Mouse (Mus musculus) limb, embryonic 12.5 days (tissue): ENCODE measurements around the gene Rprm. TPM values are rescaled to one million over a fixed set of nuclear protein-coding genes. Genes with fewer than 3 reads are reported as not detected.

ENCODE experiments used
- ATAC-seq: fragments of 200-750 bp; cut with Nextera tagmentation; 2 replicates; pipeline ENCODE4 v1.8.0; 2017; ENCODE audit warnings: low read depth, moderate TSS enrichment; ENCODE audit not compliant: insufficient number of reproducible peaks, insufficient read depth, low FRiP score, low TSS enrichment
- H3K27ac ChIP-seq: fragments of 300-500 bp; sonication (generic); 2 replicates; pipeline ENCODE4 v1.5.1; 2016; ENCODE audit warnings: mild to moderate bottlenecking, moderate library complexity
- H3K27me3 ChIP-seq: fragments of 300-500 bp; sonication (generic); 2 replicates; pipeline ENCODE4 v1.6.1; 2016; ENCODE audit warnings: mild to moderate bottlenecking, moderate library complexity
- H3K36me3 ChIP-seq: fragments of 300-500 bp; sonication (generic); 2 replicates; pipeline ENCODE4 v1.6.1; 2016; ENCODE audit warnings: mild to moderate bottlenecking, moderate library complexity
- H3K4me1 ChIP-seq: fragments of 300-500 bp; sonication (generic); replicated peaks from 2 replicates; pipeline ENCODE4 v1.6.1; 2016
- H3K4me2 ChIP-seq: fragments of 300-500 bp; sonication (generic); 2 replicates; pipeline ENCODE4 v1.6.1; 2016; ENCODE audit warnings: mild to moderate bottlenecking, moderate library complexity
- H3K4me3 ChIP-seq: fragments of 300-500 bp; sonication (generic); replicated peaks from 2 replicates; pipeline ENCODE4 v1.5.1; 2016; ENCODE audit warnings: mild to moderate bottlenecking
- H3K9ac ChIP-seq: fragments of 300-500 bp; sonication (generic); replicated peaks from 2 replicates; pipeline ENCODE4 v1.6.1; 2016; ENCODE audit warnings: mild to moderate bottlenecking, moderate library complexity
- H3K9me3 ChIP-seq: fragments of 300-500 bp; sonication (generic); 2 replicates; pipeline ENCODE4 v1.6.1; 2016; ENCODE audit warnings: mild to moderate bottlenecking, moderate library complexity
- WGBS: fragments of 180-500 bp; shearing (Covaris S2); methylation state at CpG from one replicate; pipeline ENCODE4 v1.1.7; 2016; 5-methylcytosine and 5-hydroxymethylcytosine counted together
- polyA plus RNA-seq: library from polyadenylated mRNA; unstranded; fragments of >200 nt; fragmentation: Nextera tagmentation; extraction: Ambion mirVana; gene quantifications from 2 replicates; pipeline ENCODE4 v1.2.1, GENCODE M21; 2016

Gene Rprm
- 50.7 and 62.8 TPM in 2 replicates for polyA plus RNA-seq

DNA sequence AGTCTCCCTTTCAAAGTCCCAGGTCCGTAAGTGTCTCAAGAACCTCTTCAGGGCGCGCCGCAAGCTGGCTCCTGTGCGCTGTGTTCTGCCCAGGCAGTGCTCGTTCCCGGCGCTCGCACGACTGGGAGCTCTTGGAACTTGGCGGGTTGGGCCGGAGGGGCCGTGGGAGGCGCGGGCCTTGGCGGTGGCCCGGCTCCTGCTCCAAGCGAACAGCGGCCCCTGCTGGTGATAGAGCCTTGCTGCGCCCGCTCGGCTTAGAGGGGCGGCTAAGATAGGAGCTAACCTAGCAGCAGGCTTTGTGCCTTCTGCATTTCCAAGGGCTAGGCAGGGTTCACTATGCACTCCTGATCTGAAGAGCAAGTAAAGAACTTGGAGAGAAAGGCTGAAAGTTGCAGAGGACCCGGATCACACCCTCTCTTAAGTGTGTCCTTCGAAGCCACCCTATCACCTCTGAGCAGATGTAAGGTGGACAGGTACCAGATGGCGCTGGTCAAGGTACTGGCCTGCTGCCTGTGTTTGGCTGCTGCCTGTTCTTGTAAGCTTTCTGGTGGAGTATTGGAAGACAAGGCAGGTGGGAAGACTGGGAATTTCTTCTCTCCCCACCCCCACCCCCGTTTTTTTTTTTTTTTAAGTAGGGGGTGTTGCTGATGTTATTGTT is at the start of gene Rprm:
Gene Rprm (minus strand): TSS at position 123 of the 658 bp plus-strand sequence.
- H3K36me3 ChIP-seq = no peaks in the 10 kb centered on the region
- H3K27me3 ChIP-seq = peaks cover 31% of the 10 kb centered on the region
- H3K4me1 ChIP-seq = peaks cover 18% of the 10 kb centered on the region
- peak; percentile 89 for ATAC-seq
- WGBS = 5% methylated on average over 27 of the region's 27 CpGs
- H3K9me3 ChIP-seq = no peaks in the 10 kb centered on the region
- H3K9ac ChIP-seq = peak within 1 kb of the TSS; percentile 47; the same call in 1 of the 2 replicates
- H3K27ac ChIP-seq = peak within 1 kb of the TSS; percentile 45
- H3K4me2 ChIP-seq = peak within 1 kb of the TSS; percentile 85
- H3K4me3 ChIP-seq = peak within 1 kb of the TSS; percentile 50

DNA sequence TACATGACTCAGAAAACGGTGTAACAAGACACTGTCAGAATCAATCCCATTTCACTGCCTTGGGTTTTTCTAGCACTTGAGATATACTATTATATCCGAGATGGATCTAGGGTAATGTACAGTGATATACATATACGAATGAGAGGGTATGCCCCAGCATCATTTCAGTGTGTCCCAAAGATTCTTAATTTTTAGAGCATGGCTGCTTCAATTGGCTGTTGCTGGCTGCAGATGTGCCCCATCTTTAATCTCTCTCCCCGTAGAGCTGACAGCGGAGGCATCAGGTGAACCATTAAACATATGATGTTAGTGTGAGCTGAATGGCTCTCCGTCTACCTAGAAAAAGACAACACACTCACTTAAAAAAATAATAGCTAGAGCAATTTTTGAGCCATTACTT is 34.0 kb upstream of the Rprm start:
- ATAC-seq = no peak
- Histone ChIP-seq H3K4me3 (no peak overlapping the region), H3K4me1 (no peaks in the 10 kb centered on the region), H3K4me2 (no peak overlapping the region), H3K36me3 (no peaks in the 10 kb centered on the region), H3K27ac (no peak overlapping the region), H3K9me3 (no peaks in the 10 kb centered on the region), H3K9ac (no peak overlapping the region), H3K27me3 (no peaks in the 10 kb centered on the region)
- 79% methylated on average over 6 of the region's 6 CpGs for WGBS

- Histone ChIP-seq H3K4me2 (no peak overlapping the region), H3K27me3 (no peaks in the 10 kb centered on the region), H3K27ac (no peak overlapping the region), H3K4me3 (no peak overlapping the region), H3K4me1 (no peaks in the 10 kb centered on the region), H3K9ac (no peak overlapping the region), H3K9me3 (no peaks in the 10 kb centered on the region), H3K36me3 (no peaks in the 10 kb centered on the region)
- no peak for ATAC-seq
- 27% methylated on average over 3 of the region's 3 CpGs for WGBS
These were observed 33.5 kb upstream of the Rprm start for GRCm38 (mm10) chr2:54118881-54119280.

DNA sequence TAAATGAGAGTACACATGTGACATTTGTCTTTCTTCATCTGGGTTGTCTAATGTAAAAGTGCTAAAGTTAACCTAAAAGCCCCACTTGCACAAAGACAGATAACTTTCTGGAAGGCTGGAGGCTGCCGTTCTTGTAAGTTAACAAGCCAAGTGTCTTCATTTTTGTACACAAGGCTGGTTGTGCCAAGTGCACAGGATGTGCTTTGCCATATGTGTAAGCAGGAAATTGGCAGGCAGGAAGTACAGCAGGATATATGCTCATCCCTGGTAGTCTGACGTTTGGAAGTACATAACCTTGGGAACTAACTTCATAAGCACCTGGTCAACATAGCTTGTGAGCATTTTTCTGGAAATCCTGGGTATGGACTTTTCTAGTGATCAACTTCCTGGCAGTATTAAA is 25.9 kb upstream of the Rprm start:
- no peaks in the 10 kb centered on the region for H3K27me3 ChIP-seq

DNA sequence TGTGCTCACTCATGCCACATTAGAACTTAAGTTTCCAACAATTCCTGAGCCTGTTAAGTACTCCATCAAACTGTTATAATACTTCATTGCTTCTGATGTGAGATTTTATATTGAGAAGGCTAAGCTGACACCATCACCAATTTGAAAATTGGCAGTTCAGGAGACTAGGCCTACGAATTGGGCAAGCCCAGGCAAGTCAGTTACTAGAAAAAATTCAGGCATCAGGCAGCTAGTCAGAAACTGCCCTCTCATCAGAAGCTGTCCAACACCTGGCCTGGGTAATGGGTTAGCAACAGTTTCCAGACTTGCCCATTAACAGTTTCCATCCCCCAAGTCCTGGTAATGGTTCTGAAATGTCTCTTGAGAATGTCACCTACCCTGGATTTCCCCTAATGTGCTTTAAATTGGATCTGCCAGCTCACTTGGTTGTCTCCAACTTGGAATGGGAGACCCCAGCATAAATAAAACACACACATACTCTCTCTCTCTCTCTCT is 20.9 kb upstream of the Rprm start:
- no peak overlapping the region for H3K4me2 ChIP-seq
- H3K4me3 ChIP-seq = no peak overlapping the region
- H3K9me3 ChIP-seq = no peaks in the 10 kb centered on the region
- H3K27me3 ChIP-seq = no peaks in the 10 kb centered on the region
- H3K4me1 ChIP-seq = no peaks in the 10 kb centered on the region
- WGBS = 54% methylated on average over 1 of the region's 1 CpGs
- no peaks in the 10 kb centered on the region for H3K36me3 ChIP-seq
- ATAC-seq = no peak
- no peak overlapping the region for H3K9ac ChIP-seq
- H3K27ac ChIP-seq = no peak overlapping the region

More for the DNA sequence above, 25.9 kb upstream of the Rprm start:
- no peak overlapping the region for H3K4me2 ChIP-seq
- no peaks in the 10 kb centered on the region for H3K36me3 ChIP-seq
- WGBS = 78% methylated on average over 2 of the region's 2 CpGs
- H3K4me1 ChIP-seq = no peaks in the 10 kb centered on the region
- no peak overlapping the region for H3K27ac ChIP-seq
- H3K9me3 ChIP-seq = no peaks in the 10 kb centered on the region
- no peak for ATAC-seq
- H3K4me3 ChIP-seq = no peak overlapping the region
- no peak overlapping the region for H3K9ac ChIP-seq

DNA sequence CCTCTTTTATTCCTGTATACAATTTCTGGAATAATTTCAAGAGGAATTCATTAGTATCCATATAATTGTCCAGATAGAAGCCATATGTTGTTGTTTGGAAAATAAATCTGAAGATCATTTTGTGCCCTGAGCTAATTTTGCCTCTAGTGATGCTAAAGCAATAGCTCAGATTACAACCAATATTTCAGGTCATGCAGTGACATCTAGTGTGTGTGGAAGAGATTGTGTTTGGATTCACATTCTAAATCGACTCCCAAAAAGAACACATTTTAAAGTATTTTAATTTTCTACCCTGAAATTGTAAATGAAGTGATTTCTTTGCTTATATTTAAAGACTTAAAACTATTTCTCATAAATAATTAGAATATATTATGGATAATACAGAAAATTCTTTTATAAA is 14.6 kb upstream of the Rprm start:
- no peak overlapping the region for H3K4me3 ChIP-seq
- no peaks in the 10 kb centered on the region for H3K27me3 ChIP-seq
- H3K4me2 ChIP-seq = no peak overlapping the region
- H3K9me3 ChIP-seq = no peaks in the 10 kb centered on the region
- ATAC-seq = no peak
- WGBS = 81% methylated on average over 1 of the region's 1 CpGs
- H3K4me1 ChIP-seq = no peaks in the 10 kb centered on the region
- no peaks in the 10 kb centered on the region for H3K36me3 ChIP-seq
- no peak overlapping the region for H3K27ac ChIP-seq
- H3K9ac ChIP-seq = no peak overlapping the region

GRCm38 (mm10) chr2:54092616-54093015 is 7.3 kb upstream of the Rprm start:
- H3K27me3 ChIP-seq = peaks cover under 1% of the 10 kb centered on the region; the same call in 1 of the 2 replicates
- H3K9me3 ChIP-seq = no peaks in the 10 kb centered on the region
- ATAC-seq = no peak
- H3K4me3 ChIP-seq = no peak overlapping the region
- H3K4me1 ChIP-seq = no peaks in the 10 kb centered on the region
- H3K27ac ChIP-seq = no peak overlapping the region
- H3K9ac ChIP-seq = no peak overlapping the region
- WGBS = 84% methylated on average over 3 of the region's 3 CpGs
- no peak overlapping the region for H3K4me2 ChIP-seq
- H3K36me3 ChIP-seq = no peaks in the 10 kb centered on the region

DNA sequence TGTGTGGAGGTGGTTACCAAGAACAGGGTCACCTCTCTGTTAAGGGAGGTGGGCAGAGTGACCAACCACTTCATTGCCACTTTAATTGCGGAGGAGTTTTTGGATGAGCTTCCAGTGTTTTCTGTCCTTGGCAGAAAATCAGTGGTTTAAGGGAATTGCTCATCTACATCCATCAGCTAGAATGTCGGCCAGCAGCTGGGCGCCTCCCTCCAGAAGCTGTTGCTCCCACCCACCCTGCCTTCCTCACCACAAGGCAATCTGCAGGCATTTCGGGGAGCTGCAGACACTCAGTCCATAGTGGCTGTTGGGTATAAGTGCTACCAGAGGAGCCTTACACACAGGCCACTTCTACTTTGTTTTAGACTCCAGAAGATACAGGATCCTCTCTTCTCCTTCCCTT is 902 bp upstream of the Rprm start:
- ATAC-seq = no peak
- H3K9me3 ChIP-seq = no peaks in the 10 kb centered on the region
- peaks cover 18% of the 10 kb centered on the region for H3K4me1 ChIP-seq
- no peak overlapping the region for H3K27ac ChIP-seq
- WGBS = 67% methylated on average over 4 of the region's 4 CpGs
- H3K9ac ChIP-seq = no peak overlapping the region
- H3K27me3 ChIP-seq = peaks cover 31% of the 10 kb centered on the region
- H3K36me3 ChIP-seq = no peaks in the 10 kb centered on the region
- H3K4me3 ChIP-seq = no peak overlapping the region
- no peak overlapping the region for H3K4me2 ChIP-seq

GRCm38 (mm10) chr2:54084737-54085429 is 469 bp downstream of the Rprm start:
- Histone ChIP-seq H3K4me1 (peaks cover 18% of the 10 kb centered on the region), H3K9me3 (no peaks in the 10 kb centered on the region), H3K9ac (peak overlapping the region; percentile 47; the same call in 1 of the 2 replicates), H3K4me3 (peak overlapping the region; percentile 50), H3K27me3 (peaks cover 31% of the 10 kb centered on the region), H3K36me3 (no peaks in the 10 kb centered on the region), H3K27ac (peak overlapping the region; percentile 45), H3K4me2 (peak overlapping the region; percentile 85)
- whole genome bisulfite sequencing = 2% methylated on average over 51 of the region's 51 CpGs
- peak; percentile 60 for ATAC-seq

- peak overlapping the region; percentile 47; the same call in 1 of the 2 replicates for H3K9ac ChIP-seq
- H3K4me1 ChIP-seq = peaks cover 18% of the 10 kb centered on the region
- peaks cover 31% of the 10 kb centered on the region for H3K27me3 ChIP-seq
- peak; percentile 48 for ATAC-seq
- H3K36me3 ChIP-seq = no peaks in the 10 kb centered on the region
- H3K9me3 ChIP-seq = no peaks in the 10 kb centered on the region
- WGBS = 1% methylated on average over 29 of the region's 29 CpGs
- H3K4me3 ChIP-seq = peak overlapping the region; percentile 50
- no peak overlapping the region; the same call in 1 of the 2 replicates for H3K27ac ChIP-seq
- peak overlapping the region; percentile 85 for H3K4me2 ChIP-seq
These were observed 1.3 kb downstream of the Rprm start for GRCm38 (mm10) chr2:54083861-54084736.

DNA sequence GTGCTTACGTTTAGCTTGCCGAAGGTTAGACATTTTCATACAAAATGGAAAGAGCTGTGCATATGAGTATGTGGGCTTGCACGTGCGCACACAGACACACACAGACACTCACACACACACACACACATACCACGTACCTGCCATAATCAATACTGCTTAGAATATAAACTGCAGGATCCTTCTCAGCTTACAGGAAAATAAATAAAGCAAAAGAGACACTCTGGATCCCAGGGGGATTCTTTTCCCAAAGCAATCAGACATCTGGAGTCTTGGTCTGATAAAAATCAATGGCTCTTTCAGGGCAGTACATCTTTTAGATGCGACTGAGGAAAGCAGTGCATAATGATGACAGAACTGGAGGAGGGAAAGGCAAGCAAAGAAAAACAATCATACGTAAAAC is 6.4 kb downstream of the Rprm start:
- Histone ChIP-seq H3K9me3 (no peaks in the 10 kb centered on the region), H3K36me3 (no peaks in the 10 kb centered on the region), H3K9ac (no peak overlapping the region), H3K27me3 (peaks cover 9% of the 10 kb centered on the region), H3K27ac (no peak overlapping the region), H3K4me2 (no peak overlapping the region), H3K4me3 (no peak overlapping the region), H3K4me1 (peaks cover 9% of the 10 kb centered on the region)
- 85% methylated on average over 7 of the region's 7 CpGs for WGBS
- ATAC-seq = no peak
